Mouse (Mus musculus) brain, embryonic 14.5 days (tissue): ENCODE data around the gene Adap1. TPM values are rescaled to one million over a fixed set of nuclear protein-coding genes. Genes with fewer than 3 reads are reported as not detected.

Experiments
- DNase-seq: peaks from one replicate; pipeline ENCODE4 v3.0.0-alpha.2; 2011; ENCODE audit warnings: low read depth
- CTCF ChIP-seq: fragments of 200-500 bp; IDR thresholded peaks from 2 replicates; pipeline ENCODE4 v1.5.1; 2012; ENCODE audit warnings: inconsistent platforms, mild to moderate bottlenecking, moderate library complexity, borderline replicate concordance; ENCODE audit not compliant: insufficient read depth, insufficient read length; ENCODE audit errors: extremely low read depth
- POLR2A ChIP-seq: fragments of 200-500 bp; IDR thresholded peaks from 2 replicates; pipeline ENCODE4 v1.6.1; 2012; ENCODE audit warnings: mild to moderate bottlenecking, inconsistent platforms, borderline replicate concordance; ENCODE audit not compliant: poor library complexity, insufficient read depth, insufficient read length, severe bottlenecking; ENCODE audit errors: extremely low read depth
- polyA plus RNA-seq: library from polyadenylated mRNA; depleted of rRNA; stranded (reverse); fragments of >200 nt; gene quantifications from 2 replicates; pipeline ENCODE4 v1.2.3, GENCODE M21; 2012

Gene Adap1
- polyA plus RNA-seq, 1 experiment: 66.4 TPM

- TF ChIP-seq POLR2A: no peak
- no peak for TF ChIP-seq CTCF
These were observed 33.4 kb downstream of the Adap1 start for GRCm38 (mm10) chr5:139291811-139292560.

GRCm38 (mm10) chr5:139290467-139291259 lies 34.8 kb downstream of the Adap1 start:
- TF ChIP-seq CTCF: no peak
- TF ChIP-seq POLR2A: no peak
- DNase-seq: no peak

More at GRCm38 (mm10) chr5:139291811-139292560, 33.4 kb downstream of the Adap1 start:
- DNase-seq: no peak

GRCm38 (mm10) chr5:139288591-139288990 lies 36.8 kb downstream of the Adap1 start:
- no peak for DNase-seq
- TF ChIP-seq POLR2A: no peak
- no peak for TF ChIP-seq CTCF

GRCm38 (mm10) chr5:139287787-139288186 lies 37.6 kb downstream of the Adap1 start:
- TF ChIP-seq POLR2A: no peak
- TF ChIP-seq CTCF: no peak
- no peak for DNase-seq

GRCm38 (mm10) chr5:139287099-139287498 lies 38.3 kb downstream of the Adap1 start:
- no peak for DNase-seq
- TF ChIP-seq POLR2A (no peak), CTCF (no peak)

- no peak for TF ChIP-seq POLR2A
- DNase-seq: no peak
These were observed 39.1 kb downstream of the Adap1 start for GRCm38 (mm10) chr5:139286142-139286941.

- TF ChIP-seq POLR2A: no peak
- TF ChIP-seq CTCF: no peak
- no peak for DNase-seq
These were observed 39.9 kb downstream of the Adap1 start for GRCm38 (mm10) chr5:139285383-139286067.

GRCm38 (mm10) chr5:139283460-139284180 lies 41.8 kb downstream of the Adap1 start:
- no peak for DNase-seq
- TF ChIP-seq CTCF (0 out of 2 replicates have a peak, but pooled peaks have one; percentile 0), POLR2A (no peak)

GRCm38 (mm10) chr5:139282191-139282590 lies 43.2 kb downstream of the Adap1 start:
- TF ChIP-seq POLR2A (no peak), CTCF (peak; percentile 95)
- peak; percentile 80 for DNase-seq

GRCm38 (mm10) chr5:139281373-139282112 lies 43.9 kb downstream of the Adap1 start:
- peak; percentile 26 for DNase-seq
- TF ChIP-seq POLR2A (no peak), CTCF (no peak)
